Comparison of ENCODE assay signal across 19 mouse cellular contexts in the genomic region with DNA sequence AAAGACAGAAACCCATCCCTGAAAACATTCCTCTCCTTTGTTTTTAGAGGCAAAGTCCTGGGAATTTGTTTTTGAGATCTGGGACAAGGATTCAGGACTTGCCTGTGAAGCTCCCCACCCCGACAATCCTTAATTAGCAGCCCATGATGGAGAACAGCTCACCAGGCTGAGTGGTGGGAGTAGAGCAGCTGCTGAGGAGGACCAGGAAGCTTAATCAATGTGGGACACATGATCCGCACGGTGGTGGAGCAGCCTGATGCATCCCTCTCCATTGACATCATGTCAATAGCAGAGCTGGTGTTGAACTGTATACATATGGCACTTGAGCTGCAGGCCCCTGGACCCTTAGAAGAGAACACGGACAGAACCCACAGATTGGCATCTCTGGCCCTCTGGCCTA.
DNase-seq lines count a peak whose midpoint lies in the region.
"Had no signal": no experiment of that assay in that cellular context is flagged by ENCODE, and none has a peak within 500 bp of the region (broad histone marks: within the 10 kb centered on the region; RNA-seq: fewer than 3 reads in every experiment).

No protein-coding gene starts in this region.

- peak; percentile 19 for DNase-seq in layer of hippocampus, adult 11-12 months (ENCODE audit: low spot score)
- no peak for DNase-seq in layer of hippocampus, postnatal 10 days (ENCODE audit: low spot score in 2 of 2)
- peak; percentile 17 to 23 for DNase-seq in left cerebral cortex, postnatal 36 days (ENCODE audit: low spot score in 2 of 2)
- no peak for DNase-seq in left cerebral cortex, postnatal 10 days (ENCODE audit: extremely low spot score in 1 of 2, low spot score in 2 of 2)
- DNase-seq in layer of hippocampus, adult 8-10 months (ENCODE audit: low spot score in 2 of 2): peak; percentile 33 to 34
- DNase-seq in right cerebral cortex, postnatal 10 days (ENCODE audit: low spot score in 2 of 2): peak; percentile 30 to 59
- no peak for DNase-seq in adrenal gland, postnatal 25 days
- DNase-seq: adrenal gland, postnatal 36 days; cerebellum, adult 2 months; cerebellum, postnatal 25 days; heart, postnatal 14 days; kidney, adult 11 months; kidney, postnatal 25 days; liver; lung, adult 2 months; lung, postnatal 10 days; spleen, adult 18-20 months; thymus, adult 18-20 months; thymus, postnatal 25 days had no signal

- intact Hi-C loops in left cerebral cortex, postnatal 36 days (cut with DNase I): loop anchor here (10.0 kb wide), 1 partner anchor 520 kb away; a partner anchor contains a TSS
- intact Hi-C loops in left cerebral cortex, postnatal 10 days (cut with DNase I): no loop called here

Comparison
In these comparisons a context has a peak if more than half of its experiments do, and no peak if none do; other contexts are left out.
1. DNase-seq: peak in layer of hippocampus, adult 11-12 months (single experiment), left cerebral cortex, postnatal 36 days (2 of 2), layer of hippocampus, adult 8-10 months (2 of 2) and right cerebral cortex, postnatal 10 days (2 of 2); none in layer of hippocampus, postnatal 10 days (0 of 2), left cerebral cortex, postnatal 10 days (0 of 2) and adrenal gland, postnatal 25 days (single experiment).